ENCODE assay signal across 11 mouse cellular contexts in the genomic region with DNA sequence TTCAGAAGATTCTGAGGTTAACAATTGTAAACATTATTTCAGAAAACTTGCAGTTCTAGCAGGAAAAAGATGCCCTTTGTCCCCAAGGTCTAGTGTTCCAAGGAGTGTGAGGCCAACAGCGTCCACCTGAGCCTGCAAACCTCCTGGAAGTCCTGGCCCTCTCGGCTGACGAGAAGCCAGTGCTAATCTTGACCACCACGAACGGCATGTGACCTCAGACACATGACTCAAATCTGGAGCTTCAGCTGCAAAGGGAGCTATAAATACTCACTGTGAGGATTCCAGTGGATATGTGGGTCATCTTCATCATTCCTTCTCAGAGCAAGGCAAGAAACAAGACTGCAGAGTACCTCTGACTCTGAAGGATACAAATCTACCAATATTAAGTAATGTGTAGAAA. TPM values are rescaled to one million over a fixed set of nuclear protein-coding genes. Genes with fewer than 3 reads are reported as not detected.
DNase-seq lines count a peak whose midpoint lies in the region; ATAC-seq and TF ChIP-seq lines count a peak whose summit lies in the region.
"Had no signal": no experiment of that assay in that cellular context is flagged by ENCODE, and none has a peak within 500 bp of the region (broad histone marks: within the 10 kb centered on the region; RNA-seq: fewer than 3 reads in every experiment).

No protein-coding gene starts in this region.

- H3K9me3 ChIP-seq in kidney, embryonic 14.5 days (ENCODE audit: control insufficient read depth, low read length): no peaks in the 10 kb centered on the region
- no peaks in the 10 kb centered on the region for H3K9me3 ChIP-seq in heart, embryonic 10.5 days
- H3K9me3 ChIP-seq in intestine, postnatal 0 days (ENCODE audit: control insufficient read depth): no peaks in the 10 kb centered on the region
- H3K9me3 ChIP-seq in hindbrain, embryonic 13.5 days: no peaks in the 10 kb centered on the region
- H3K9me3 ChIP-seq: midbrain, embryonic 10.5 days had no signal

- no peak overlapping the region for H3K4me3 ChIP-seq in kidney, embryonic 14.5 days (ENCODE audit: low read length)
- no peak overlapping the region for H3K4me3 ChIP-seq in heart, embryonic 10.5 days
- H3K4me3 ChIP-seq in intestine, postnatal 0 days (ENCODE audit: low read depth, low read length): no peak overlapping the region
- H3K4me3 ChIP-seq in olfactory bulb, adult 2 months (ENCODE audit: insufficient read depth, low read depth, low read length): no peak overlapping the region
- H3K4me3 ChIP-seq in hindbrain, embryonic 13.5 days: no peak overlapping the region
- H3K4me3 ChIP-seq: erythroblast, embryonic 14.5 days; midbrain, embryonic 10.5 days had no signal

- WGBS in kidney, embryonic 14.5 days: 80% methylated on average over 5 of the region's 5 CpGs
- WGBS in heart, embryonic 10.5 days: 33% methylated on average over 5 of the region's 5 CpGs
- 28% methylated on average over 5 of the region's 5 CpGs for WGBS in intestine, postnatal 0 days
- 47% methylated on average over 5 of the region's 5 CpGs for WGBS in olfactory bulb, adult 2 months
- WGBS in hindbrain, embryonic 13.5 days: 90% methylated on average over 5 of the region's 5 CpGs

- ATAC-seq in kidney, embryonic 14.5 days (ENCODE audit: low FRiP score, low TSS enrichment): no peak
- ATAC-seq in intestine, postnatal 0 days: peak; percentile 58
- no peak for ATAC-seq in hindbrain, embryonic 13.5 days (ENCODE audit: low FRiP score)

- no peak overlapping the region for H3K4me2 ChIP-seq in kidney, embryonic 14.5 days (replicated peaks; ENCODE audit: low read depth, low read length)
- no peak overlapping the region for H3K4me2 ChIP-seq in intestine, postnatal 0 days (replicated peaks; ENCODE audit: low read depth)
- no peak overlapping the region for H3K4me2 ChIP-seq in hindbrain, embryonic 13.5 days

- no peaks in the 10 kb centered on the region for H3K4me1 ChIP-seq in kidney, embryonic 14.5 days (ENCODE audit: control insufficient read depth, insufficient read depth, low read length)
- peaks cover 37% of the 10 kb centered on the region for H3K4me1 ChIP-seq in heart, embryonic 10.5 days
- no peaks in the 10 kb centered on the region for H3K4me1 ChIP-seq in intestine, postnatal 0 days (replicated peaks; ENCODE audit: control insufficient read depth, insufficient read depth, low read length)
- peaks cover 23% of the 10 kb centered on the region for H3K4me1 ChIP-seq in olfactory bulb, adult 2 months (ENCODE audit: control insufficient read depth, insufficient read depth, low read length)
- H3K4me1 ChIP-seq in hindbrain, embryonic 13.5 days (replicated peaks): no peaks in the 10 kb centered on the region
- H3K4me1 ChIP-seq: midbrain, embryonic 10.5 days had no signal

- H3K27ac ChIP-seq in kidney, embryonic 14.5 days (ENCODE audit: low read depth, low read length): no peak overlapping the region
- H3K27ac ChIP-seq in heart, embryonic 10.5 days: peak overlapping the region; percentile 76
- H3K27ac ChIP-seq in intestine, postnatal 0 days (ENCODE audit: low read depth, low read length): peak overlapping the region; percentile 43; the same call in 1 of the 2 replicates
- H3K27ac ChIP-seq in olfactory bulb, adult 2 months (ENCODE audit: insufficient read depth, low read depth, low read length): peak overlapping the region; percentile 69; the same call in 1 of the 2 replicates
- no peak overlapping the region for H3K27ac ChIP-seq in hindbrain, embryonic 13.5 days
- H3K27ac ChIP-seq: midbrain, embryonic 10.5 days had no signal

- TF ChIP-seq POLR2A in olfactory bulb, adult 2 months (IDR thresholded peaks at IDR 0.05; ENCODE audit: insufficient read depth, low read depth, low read length): no peak

- H3K36me3 ChIP-seq in kidney, embryonic 14.5 days (ENCODE audit: control insufficient read depth, insufficient read depth, low read length): peaks cover 19% of the 10 kb centered on the region
- H3K36me3 ChIP-seq in heart, embryonic 10.5 days: peaks cover 24% of the 10 kb centered on the region
- H3K36me3 ChIP-seq in intestine, postnatal 0 days (ENCODE audit: control insufficient read depth, insufficient read depth): peaks cover 19% of the 10 kb centered on the region
- peaks cover 38% of the 10 kb centered on the region for H3K36me3 ChIP-seq in hindbrain, embryonic 13.5 days

- H3K27me3 ChIP-seq in kidney, embryonic 14.5 days (ENCODE audit: control insufficient read depth, insufficient read depth, low read length): no peaks in the 10 kb centered on the region
- no peaks in the 10 kb centered on the region for H3K27me3 ChIP-seq in heart, embryonic 10.5 days (ENCODE audit: insufficient read depth, poor library complexity, severe bottlenecking)
- no peaks in the 10 kb centered on the region for H3K27me3 ChIP-seq in intestine, postnatal 0 days (replicated peaks; ENCODE audit: control insufficient read depth, insufficient read depth, low read length)
- no peaks in the 10 kb centered on the region for H3K27me3 ChIP-seq in hindbrain, embryonic 13.5 days

- DNase-seq in kidney, adult 11 months: peak; percentile 90
- no peak for DNase-seq in heart, embryonic 10.5 days (ENCODE audit: low spot score)
- DNase-seq in embryo, embryonic 10 days (ENCODE audit: low spot score): no peak
- no peak for DNase-seq in lung, postnatal 36 days
- DNase-seq: thymus, postnatal 25 days had no signal

- TF ChIP-seq CTCF in intestine, postnatal 0 days (IDR thresholded peaks at IDR 0.05; ENCODE audit: low read depth): no peak
- no peak for TF ChIP-seq CTCF in olfactory bulb, adult 2 months (IDR thresholded peaks at IDR 0.05; ENCODE audit: insufficient read depth, low read depth, low read length)

- H3K9ac ChIP-seq in kidney, embryonic 14.5 days (ENCODE audit: low read depth, low read length): no peak overlapping the region
- no peak overlapping the region for H3K9ac ChIP-seq in intestine, postnatal 0 days (ENCODE audit: low read depth, low read length)
- H3K9ac ChIP-seq in hindbrain, embryonic 13.5 days: no peak overlapping the region

RNA-seq across cellular contexts. Expression of a gene that starts 32.4 kb away (rescaled TPM):
- 27.1 and 35.3 TPM in 2 replicates for polyA plus RNA-seq in kidney, embryonic 14.5 days (2014; fragmentation: Nextera tagmentation; extraction: Ambion mirVana)
- 20.1 and 21.4 TPM in 2 replicates for polyA plus RNA-seq in heart, embryonic 10.5 days (2016; fragmentation: Nextera tagmentation; extraction: Ambion mirVana)
- polyA plus RNA-seq in intestine, postnatal 0 days (2015; fragmentation: Nextera tagmentation; extraction: Ambion mirVana): 29.5 and 37.4 TPM in 2 replicates
- not detected in 2 replicates for polyA plus RNA-seq in olfactory bulb, adult 2 months (2012; ENCODE audit: insufficient read depth, insufficient read length, low replicate concordance, missing spikeins)
- polyA plus RNA-seq in hindbrain, embryonic 13.5 days (2015; fragmentation: Nextera tagmentation; extraction: Ambion mirVana): 20.4 and 21.6 TPM in 2 replicates

RNA-seq across cellular contexts. Expression of a gene that starts 51.4 kb away (rescaled TPM):
- 15.0 and 24.2 TPM in 2 replicates for polyA plus RNA-seq in kidney, embryonic 14.5 days (2014; fragmentation: Nextera tagmentation; extraction: Ambion mirVana)
- 12.3 and 16.6 TPM in 2 replicates for polyA plus RNA-seq in heart, embryonic 10.5 days (2016; fragmentation: Nextera tagmentation; extraction: Ambion mirVana)
- 32.3 and 37.5 TPM in 2 replicates for polyA plus RNA-seq in intestine, postnatal 0 days (2015; fragmentation: Nextera tagmentation; extraction: Ambion mirVana)
- polyA plus RNA-seq in olfactory bulb, adult 2 months (2012; ENCODE audit: insufficient read depth, insufficient read length, low replicate concordance, missing spikeins): not detected in 2 replicates
- polyA plus RNA-seq in hindbrain, embryonic 13.5 days (2015; fragmentation: Nextera tagmentation; extraction: Ambion mirVana): 28.7 and 29.5 TPM in 2 replicates

Comparison
In these comparisons a context has a peak if more than half of its experiments do, and no peak if none do; other contexts are left out.
1. H3K27ac ChIP-seq: peak in heart, embryonic 10.5 days (single experiment), intestine, postnatal 0 days (single experiment) and olfactory bulb, adult 2 months (single experiment); none in kidney, embryonic 14.5 days (single experiment) and hindbrain, embryonic 13.5 days (single experiment).